Mouse (Mus musculus) bone marrow, adult 2 months (tissue): Measurements from ENCODE around the gene Trex1.

Experiments
- CTCF ChIP-seq: fragments of 200-500 bp; IDR thresholded peaks from 2 replicates; pipeline ENCODE4 v1.5.1; 2011; ENCODE audit warnings: low read length, control low read depth; ENCODE audit not compliant: control insufficient read depth, insufficient read depth
- POLR2A ChIP-seq: fragments of 200-500 bp; IDR thresholded peaks from 2 replicates; pipeline ENCODE4 v1.6.1; 2011; ENCODE audit warnings: low read depth, mild to moderate bottlenecking, control low read depth, low read length, borderline replicate concordance; ENCODE audit not compliant: control insufficient read depth

DNA sequence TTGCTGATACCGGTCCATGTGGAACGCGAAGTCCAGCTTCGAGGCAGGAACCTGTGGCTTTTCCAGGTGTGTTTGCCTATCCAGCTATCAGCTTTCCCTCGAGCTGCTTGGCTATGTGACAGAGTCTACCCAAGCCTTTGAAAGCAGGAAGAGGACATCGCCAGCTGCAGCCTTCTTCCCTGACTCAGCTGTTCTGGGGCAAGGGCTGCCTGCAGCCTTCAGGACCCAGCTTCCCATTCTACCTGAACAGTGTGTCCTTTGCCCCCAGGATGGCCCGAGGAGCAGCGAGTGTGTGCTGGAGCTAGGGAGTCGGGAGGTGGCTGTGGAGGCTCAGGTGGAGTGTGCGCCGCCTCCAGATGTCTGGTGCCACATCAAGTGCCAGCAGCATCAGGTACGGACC lies 46.1 kb upstream of the Trex1 start:
- TF ChIP-seq CTCF = no peak
- no peak for TF ChIP-seq POLR2A
